Mouse (Mus musculus): ENCODE measurements around the gene S100a6. TPM values are rescaled to one million over a fixed set of nuclear protein-coding genes. Genes with fewer than 3 reads are reported as not detected.

The S100a6 gene
- polyA plus RNA-seq, 1 experiment from 2014 or later, result 28.2 TPM

DNA sequence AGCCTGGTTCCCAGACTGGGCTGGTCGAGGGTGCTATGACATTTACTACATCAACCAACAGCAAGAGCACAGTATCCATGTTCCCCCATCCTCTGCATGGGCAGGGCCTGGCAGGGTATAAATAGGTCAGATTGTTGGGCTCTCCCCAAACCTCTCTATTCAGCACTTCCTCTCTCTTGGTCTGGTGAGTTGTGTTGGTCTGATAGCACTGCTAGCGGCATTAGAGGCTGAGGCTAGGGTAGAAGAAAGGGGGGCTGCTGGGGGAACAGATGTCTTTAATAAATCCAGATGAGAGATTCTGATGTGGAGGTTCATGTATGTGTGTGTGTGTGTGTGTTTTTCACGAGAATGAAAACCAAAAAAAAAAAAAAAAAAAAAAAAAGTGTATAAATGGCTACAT is 9.1 kb upstream of the S100a6 start, which contains the start of gene S100a4:
Gene S100a4 (plus strand): TSS at position 149 of the 400 bp plus-strand sequence.
- ATAC-seq (ENCODE audit: low read depth), result no peak
- Histone ChIP-seq H3K27me3 (no peaks in the 10 kb centered on the region), H3K4me2 (no peak within 1 kb of the TSS), H3K9ac (no peak within 1 kb of the TSS), H3K4me1 (replicated peaks) (peaks cover 9% of the 10 kb centered on the region), H3K36me3 (no peaks in the 10 kb centered on the region), H3K27ac (replicated peaks) (no peak within 1 kb of the TSS), H3K4me3 (no peak within 1 kb of the TSS), H3K9me3 (no peaks in the 10 kb centered on the region)
- 61% methylated on average over 3 of the region's 3 CpGs for WGBS

- WGBS, result 56% methylated on average over 4 of the region's 4 CpGs
- ATAC-seq (ENCODE audit: low read depth), result peak; percentile 61; the same call in 1 of the 2 replicates
- Histone ChIP-seq H3K9ac (no peak overlapping the region), H3K4me1 (replicated peaks) (peaks cover 9% of the 10 kb centered on the region), H3K4me2 (no peak overlapping the region), H3K27ac (replicated peaks) (no peak overlapping the region), H3K36me3 (no peaks in the 10 kb centered on the region), H3K9me3 (no peaks in the 10 kb centered on the region), H3K4me3 (no peak overlapping the region), H3K27me3 (no peaks in the 10 kb centered on the region)
Observed at GRCm38 (mm10) chr3:90604416-90604815, 8.3 kb upstream of the S100a6 start.

GRCm38 (mm10) chr3:90605049-90605448 is 7.6 kb upstream of the S100a6 start:
- H3K27ac ChIP-seq (replicated peaks), result no peak overlapping the region
- H3K4me2 ChIP-seq, result no peak overlapping the region
- peaks cover 9% of the 10 kb centered on the region for H3K4me1 ChIP-seq (replicated peaks)
- no peaks in the 10 kb centered on the region for H3K9me3 ChIP-seq
- no peak overlapping the region for H3K9ac ChIP-seq
- no peaks in the 10 kb centered on the region for H3K27me3 ChIP-seq
- ATAC-seq (ENCODE audit: low read depth), result no peak
- H3K36me3 ChIP-seq, result no peaks in the 10 kb centered on the region
- H3K4me3 ChIP-seq, result no peak overlapping the region
- WGBS, result 89% methylated on average over 3 of the region's 3 CpGs

GRCm38 (mm10) chr3:90605736-90606135 is 6.9 kb upstream of the S100a6 start:
- Histone ChIP-seq H3K4me2 (no peak overlapping the region), H3K9ac (no peak overlapping the region), H3K27ac (replicated peaks) (no peak overlapping the region), H3K27me3 (no peaks in the 10 kb centered on the region), H3K4me1 (replicated peaks) (peaks cover 9% of the 10 kb centered on the region), H3K9me3 (no peaks in the 10 kb centered on the region), H3K4me3 (no peak overlapping the region), H3K36me3 (no peaks in the 10 kb centered on the region)
- ATAC-seq (ENCODE audit: low read depth), result no peak
- 84% methylated on average over 2 of the region's 2 CpGs for WGBS

GRCm38 (mm10) chr3:90606185-90606584 is 6.5 kb upstream of the S100a6 start:
- H3K4me3 ChIP-seq, result no peak overlapping the region
- 86% methylated on average over 6 of the region's 6 CpGs for WGBS
- H3K27ac ChIP-seq (replicated peaks), result no peak overlapping the region
- no peaks in the 10 kb centered on the region for H3K27me3 ChIP-seq
- H3K4me1 ChIP-seq (replicated peaks), result peaks cover 9% of the 10 kb centered on the region
- no peaks in the 10 kb centered on the region for H3K36me3 ChIP-seq
- no peak overlapping the region for H3K9ac ChIP-seq
- H3K4me2 ChIP-seq, result no peak overlapping the region
- no peak for ATAC-seq (ENCODE audit: low read depth)
- H3K9me3 ChIP-seq, result no peaks in the 10 kb centered on the region

DNA sequence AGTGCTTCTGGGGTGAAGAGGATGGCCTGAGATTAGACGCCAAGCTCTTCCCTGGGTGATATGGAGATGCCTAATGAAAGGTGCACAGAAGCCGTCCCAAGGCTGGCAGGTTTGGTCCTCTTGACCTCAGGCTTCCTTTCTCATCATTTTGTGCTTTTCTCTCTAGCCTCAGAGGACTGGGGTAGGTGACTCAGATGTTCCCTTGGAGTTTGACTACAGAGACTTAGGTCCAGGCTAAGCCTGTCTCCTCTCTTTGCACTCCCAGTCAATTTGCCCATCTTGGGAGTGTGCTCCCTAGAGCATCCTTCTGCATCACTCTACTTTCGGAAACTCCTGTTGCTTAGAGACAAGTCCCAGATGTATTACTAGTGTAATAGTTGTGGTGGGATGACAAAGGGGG is 5.3 kb upstream of the S100a6 start:
- peaks cover 9% of the 10 kb centered on the region for H3K4me1 ChIP-seq (replicated peaks)
- 84% methylated on average over 3 of the region's 3 CpGs for WGBS
- no peak for ATAC-seq (ENCODE audit: low read depth)

GRCm38 (mm10) chr3:90608223-90608622 is 4.5 kb upstream of the S100a6 start, which contains the start of gene S100a5:
Gene S100a5, plus strand, starts transcription at chr3:90608523.
- no peak within 1 kb of the TSS for H3K4me2 ChIP-seq

More for the DNA sequence above, 5.3 kb upstream of the S100a6 start:
- H3K27me3 ChIP-seq, result no peaks in the 10 kb centered on the region
- H3K9me3 ChIP-seq, result no peaks in the 10 kb centered on the region
- H3K27ac ChIP-seq (replicated peaks), result no peak overlapping the region
- H3K9ac ChIP-seq, result no peak overlapping the region
- no peak overlapping the region for H3K4me2 ChIP-seq
- H3K36me3 ChIP-seq, result no peaks in the 10 kb centered on the region
- no peak overlapping the region for H3K4me3 ChIP-seq

DNA sequence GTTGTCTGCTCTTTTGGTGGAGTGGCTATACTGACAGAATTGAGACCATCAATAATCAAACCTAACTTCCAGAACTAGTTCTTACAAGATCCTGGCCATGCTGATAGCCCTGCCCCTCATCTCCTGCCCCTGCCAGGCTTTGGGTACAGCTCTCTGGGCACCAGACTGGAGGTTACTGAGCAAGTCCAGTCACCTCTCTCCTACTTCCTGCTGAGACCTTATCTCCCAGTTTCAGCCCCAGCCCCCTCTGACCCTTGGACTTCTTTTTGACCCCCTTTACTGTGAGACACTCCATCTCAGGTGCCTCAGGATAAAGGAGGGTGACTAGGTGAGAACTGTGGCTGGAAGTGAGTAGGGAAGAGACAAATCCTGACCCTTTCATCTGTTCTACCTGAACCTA is 3.6 kb upstream of the S100a6 start:
- no peak overlapping the region for H3K4me2 ChIP-seq
- no peaks in the 10 kb centered on the region for H3K9me3 ChIP-seq
- ATAC-seq (ENCODE audit: low read depth), result no peak
- no peak overlapping the region for H3K9ac ChIP-seq
- H3K4me1 ChIP-seq (replicated peaks), result peaks cover 17% of the 10 kb centered on the region
- no peak overlapping the region for H3K27ac ChIP-seq (replicated peaks)
- H3K4me3 ChIP-seq, result no peak overlapping the region
- no peaks in the 10 kb centered on the region for H3K36me3 ChIP-seq
- H3K27me3 ChIP-seq, result peaks cover 9% of the 10 kb centered on the region; the same call in 1 of the 2 replicates

More at GRCm38 (mm10) chr3:90608223-90608622, 4.5 kb upstream of the S100a6 start, which contains the start of gene S100a5:
- ATAC-seq (ENCODE audit: low read depth), result no peak
- Histone ChIP-seq H3K4me3 (no peak within 1 kb of the TSS), H3K9me3 (no peaks in the 10 kb centered on the region), H3K27ac (replicated peaks) (no peak within 1 kb of the TSS), H3K9ac (no peak within 1 kb of the TSS), H3K4me1 (replicated peaks) (peaks cover 16% of the 10 kb centered on the region), H3K36me3 (no peaks in the 10 kb centered on the region), H3K27me3 (peaks cover 2% of the 10 kb centered on the region; the same call in 1 of the 2 replicates)
- 65% methylated on average over 3 of the region's 3 CpGs for WGBS

DNA sequence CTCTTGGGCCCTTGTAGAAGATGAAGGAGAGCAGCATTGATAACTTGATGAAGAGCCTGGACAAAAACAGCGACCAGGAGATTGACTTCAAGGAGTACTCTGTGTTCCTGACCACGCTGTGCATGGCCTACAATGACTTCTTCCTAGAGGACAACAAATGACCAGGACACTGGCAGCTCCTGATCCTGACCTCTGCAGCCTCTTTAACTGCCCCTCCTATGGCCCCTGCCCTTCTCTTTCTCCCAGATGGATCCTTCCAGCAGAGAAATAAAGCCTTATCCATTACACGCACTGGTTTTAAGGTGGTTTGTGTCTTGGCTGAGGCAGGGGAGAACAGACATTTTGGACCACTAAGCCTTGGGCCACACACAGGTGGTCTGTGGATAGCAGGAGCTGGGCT is 1.2 kb upstream of the S100a6 start:
- H3K27me3 ChIP-seq, result peaks cover 9% of the 10 kb centered on the region; the same call in 1 of the 2 replicates
- WGBS, result 90% methylated on average over 3 of the region's 3 CpGs

DNA sequence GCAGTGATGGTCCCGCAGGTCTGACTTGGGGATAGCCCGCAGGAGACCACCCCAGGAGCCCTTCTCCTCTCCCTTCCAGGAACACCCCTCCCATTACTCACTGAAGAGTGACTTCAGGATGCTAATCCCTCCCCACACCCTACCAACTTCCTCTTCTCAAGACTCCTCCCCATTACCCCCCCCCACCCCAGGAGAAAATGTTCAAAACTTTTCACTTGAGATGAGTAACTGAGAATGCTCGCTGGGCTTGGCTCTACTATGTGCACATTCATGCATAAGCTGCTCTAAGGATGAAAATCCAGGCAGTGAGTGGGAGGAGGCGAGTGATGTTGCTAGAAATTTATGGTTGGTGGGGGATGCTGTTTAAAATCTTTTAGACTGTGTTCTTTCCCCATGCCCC is 621 bp upstream of the S100a6 start:
- Histone ChIP-seq H3K9ac (no peak overlapping the region), H3K4me2 (no peak overlapping the region), H3K4me3 (no peak overlapping the region), H3K9me3 (no peaks in the 10 kb centered on the region), H3K36me3 (no peaks in the 10 kb centered on the region), H3K4me1 (replicated peaks) (peaks cover 7% of the 10 kb centered on the region), H3K27ac (replicated peaks) (no peak overlapping the region), H3K27me3 (peaks cover 9% of the 10 kb centered on the region; the same call in 1 of the 2 replicates)
- 61% methylated on average over 4 of the region's 4 CpGs for WGBS
- ATAC-seq (ENCODE audit: low read depth), result no peak

More for the DNA sequence above, 1.2 kb upstream of the S100a6 start:
- Histone ChIP-seq H3K4me1 (replicated peaks) (peaks cover 7% of the 10 kb centered on the region), H3K27ac (replicated peaks) (no peak overlapping the region), H3K9ac (no peak overlapping the region), H3K36me3 (no peaks in the 10 kb centered on the region), H3K4me2 (no peak overlapping the region), H3K9me3 (no peaks in the 10 kb centered on the region), H3K4me3 (no peak overlapping the region)
- ATAC-seq (ENCODE audit: low read depth), result no peak

- H3K4me2 ChIP-seq, result peak overlapping the region; percentile 61
- H3K27me3 ChIP-seq, result peaks cover 9% of the 10 kb centered on the region; the same call in 1 of the 2 replicates
- 70% methylated on average over 7 of the region's 7 CpGs for WGBS
- H3K4me1 ChIP-seq (replicated peaks), result peaks cover 7% of the 10 kb centered on the region
- H3K27ac ChIP-seq (replicated peaks), result no peak overlapping the region
- H3K9ac ChIP-seq, result no peak overlapping the region
- no peaks in the 10 kb centered on the region for H3K9me3 ChIP-seq
- peak; percentile 16; the same call in 1 of the 2 replicates for ATAC-seq (ENCODE audit: low read depth)
- H3K36me3 ChIP-seq, result no peaks in the 10 kb centered on the region
- peak overlapping the region; percentile 30; the same call in 1 of the 2 replicates for H3K4me3 ChIP-seq
Observed at GRCm38 (mm10) chr3:90613461-90614147, 922 bp downstream of the S100a6 start.

DNA sequence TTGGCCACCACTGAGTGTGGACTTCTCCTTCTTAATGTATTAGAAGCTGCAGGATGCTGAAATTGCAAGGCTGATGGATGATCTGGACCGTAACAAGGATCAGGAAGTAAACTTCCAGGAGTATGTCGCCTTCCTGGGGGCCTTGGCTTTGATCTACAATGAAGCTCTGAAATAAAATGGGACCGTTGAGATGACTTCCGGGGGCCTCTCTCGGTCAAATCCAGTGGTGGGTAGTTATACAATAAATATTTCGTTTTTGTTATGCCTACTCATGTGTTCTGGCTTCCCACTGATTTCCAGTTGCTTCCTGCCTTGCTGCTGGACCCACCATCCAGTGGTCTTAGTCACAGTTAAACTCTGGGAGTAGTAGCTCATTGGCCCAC is 1.5 kb downstream of the S100a6 start:
- no peaks in the 10 kb centered on the region for H3K36me3 ChIP-seq
- no peak overlapping the region for H3K9ac ChIP-seq
- H3K4me1 ChIP-seq (replicated peaks), result peaks cover 7% of the 10 kb centered on the region
- peaks cover 9% of the 10 kb centered on the region; the same call in 1 of the 2 replicates for H3K27me3 ChIP-seq
- ATAC-seq (ENCODE audit: low read depth), result no peak
- no peak overlapping the region for H3K4me3 ChIP-seq
- H3K9me3 ChIP-seq, result no peaks in the 10 kb centered on the region
- 86% methylated on average over 6 of the region's 6 CpGs for WGBS
- H3K27ac ChIP-seq (replicated peaks), result no peak overlapping the region
- no peak overlapping the region for H3K4me2 ChIP-seq
